Mouse (Mus musculus) MEL-GATA-1-ER (cell line): ENCODE data around the gene Rbfox1.

Experiments
- DNase-seq: peaks from one replicate; pipeline ENCODE4 v3.0.0-alpha.2; 2012; ENCODE audit warnings: low read depth; ENCODE audit errors: extremely low read depth

The Rbfox1 gene

DNA sequence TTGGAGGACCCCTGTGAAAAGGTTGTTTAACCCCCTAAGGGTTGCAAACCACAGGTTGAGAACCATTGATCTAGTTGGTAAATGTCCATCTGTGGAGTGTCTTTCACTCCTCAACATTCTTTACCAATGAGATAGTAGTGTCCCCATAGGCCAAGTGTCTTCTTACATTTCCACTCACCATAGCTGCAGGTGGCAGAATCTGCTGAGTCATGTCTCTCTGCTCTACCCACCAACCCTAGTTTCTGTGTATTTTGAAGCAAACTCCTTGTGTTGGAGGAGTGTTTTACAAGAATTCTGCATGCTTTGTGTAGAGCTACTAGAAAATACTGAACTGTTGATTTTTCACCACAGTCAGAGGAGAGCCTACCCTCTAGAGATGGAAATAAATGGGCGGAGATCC lies 1191.2 kb downstream of the Rbfox1 start:
- DNase-seq: no peak

GRCm38 (mm10) chr16:7076707-7077106 lies 1191.6 kb downstream of the Rbfox1 start:
- DNase-seq: no peak

DNA sequence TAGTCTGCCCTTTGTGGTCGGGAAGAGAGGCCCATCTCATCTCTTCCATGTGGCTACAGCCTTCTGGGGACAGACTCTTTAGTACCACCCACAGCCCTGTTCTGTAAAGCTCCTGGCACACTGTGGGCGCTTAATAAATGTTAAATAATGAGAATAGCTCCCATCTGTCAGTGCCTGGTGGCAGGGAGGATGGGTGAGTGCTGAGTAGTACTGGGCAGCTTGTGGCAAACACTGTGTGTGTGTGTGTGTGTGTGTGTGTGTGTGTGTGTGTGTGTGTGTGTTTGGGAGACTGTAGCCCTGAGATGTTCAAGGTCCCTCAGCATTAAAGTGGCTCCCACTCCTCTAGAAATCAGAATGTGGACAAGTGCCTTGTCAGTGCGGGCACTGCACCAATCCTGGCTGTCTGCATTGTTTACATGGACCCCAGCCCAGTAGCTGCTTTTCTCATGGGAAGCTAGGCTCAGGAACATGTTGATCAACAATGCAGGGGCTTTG lies 1196.0 kb downstream of the Rbfox1 start:
- no peak for DNase-seq

DNA sequence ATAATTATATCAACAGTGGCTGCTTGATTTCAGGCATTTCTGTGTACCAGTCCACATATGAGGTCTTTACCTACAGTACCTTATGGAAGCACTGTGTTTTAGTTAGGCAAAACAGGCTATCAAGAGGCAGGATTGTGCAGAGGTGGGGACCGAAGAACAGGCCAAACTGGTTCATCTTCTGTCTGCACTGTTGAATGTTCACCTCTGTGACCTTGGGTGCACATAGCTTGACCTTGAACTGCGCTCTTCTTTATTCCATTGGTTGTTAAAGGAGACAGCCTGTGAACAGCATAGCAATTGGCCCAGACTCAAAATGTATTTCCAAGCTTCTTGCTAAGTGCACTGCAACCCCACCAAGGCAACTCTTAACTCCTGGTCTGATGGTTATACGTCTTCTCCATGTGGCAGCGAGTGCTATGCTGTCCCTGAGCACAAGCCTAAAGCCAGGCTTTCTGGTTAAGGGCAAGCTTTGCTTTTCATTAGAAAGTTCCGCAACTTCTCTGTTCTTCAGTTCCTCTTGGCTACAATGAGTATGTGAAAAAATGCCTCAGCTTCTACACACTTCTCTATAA lies 1196.6 kb downstream of the Rbfox1 start:
- DNase-seq: no peak

- no peak for DNase-seq
Measured at GRCm38 (mm10) chr16:7083937-7084336, 1198.8 kb downstream of the Rbfox1 start.

DNA sequence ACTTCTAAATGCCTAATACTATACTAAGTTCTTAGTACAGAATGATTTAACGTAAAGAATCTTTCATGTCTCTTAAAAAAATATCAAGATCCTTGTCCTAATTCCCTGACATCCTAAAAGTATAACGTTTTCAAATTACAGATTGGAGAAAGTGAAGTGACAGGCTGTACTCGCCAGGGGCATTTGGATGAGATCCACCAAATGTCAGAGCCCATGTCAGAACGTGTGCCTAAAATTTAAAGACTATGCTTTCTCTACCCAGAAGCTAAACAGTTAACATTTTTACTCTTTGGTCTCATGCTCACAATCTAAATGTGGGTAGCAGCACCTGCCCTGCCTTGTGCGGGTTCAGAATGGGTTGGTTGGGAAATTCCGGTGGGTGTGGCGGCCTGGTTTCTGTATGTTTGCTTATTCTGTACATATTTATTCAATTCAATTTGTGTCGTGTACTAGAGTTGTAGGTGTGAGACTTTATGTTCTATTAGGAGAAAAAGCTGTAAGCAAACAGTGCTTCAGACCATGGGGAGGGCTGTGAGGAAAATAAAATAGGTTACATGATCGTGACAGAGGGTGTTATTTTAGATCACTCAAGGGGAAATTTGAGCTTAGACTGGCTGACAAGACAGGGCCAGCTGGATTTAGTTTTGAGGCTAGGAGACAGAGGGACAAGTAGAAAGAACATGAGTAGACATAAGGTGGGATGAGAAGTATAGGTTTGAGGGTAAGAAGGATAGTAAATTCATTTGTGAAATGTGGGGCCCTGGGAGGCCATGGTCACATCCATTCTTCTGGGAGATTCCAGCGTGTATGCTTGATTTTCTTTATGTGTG lies 1203.7 kb downstream of the Rbfox1 start:
- no peak for DNase-seq

DNA sequence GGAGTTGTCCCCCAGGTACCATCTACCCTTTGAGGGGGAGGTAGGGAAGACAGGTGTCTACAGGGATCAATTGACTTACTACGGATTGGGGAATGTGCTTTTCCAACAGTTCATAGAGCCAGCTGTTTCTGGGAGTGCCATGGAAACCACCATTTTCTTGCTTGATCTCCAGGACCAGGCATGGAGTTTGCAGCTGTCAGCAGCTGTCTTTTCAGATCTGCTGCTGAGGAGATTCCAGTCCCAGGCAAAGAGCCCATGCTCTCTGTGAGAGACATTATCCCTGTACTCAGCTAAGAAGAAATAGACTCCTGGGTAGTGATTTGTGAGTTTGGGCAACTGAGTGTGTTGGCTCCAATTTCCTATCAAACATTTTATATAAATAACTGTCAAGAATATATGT lies 1204.3 kb downstream of the Rbfox1 start:
- no peak for DNase-seq

DNA sequence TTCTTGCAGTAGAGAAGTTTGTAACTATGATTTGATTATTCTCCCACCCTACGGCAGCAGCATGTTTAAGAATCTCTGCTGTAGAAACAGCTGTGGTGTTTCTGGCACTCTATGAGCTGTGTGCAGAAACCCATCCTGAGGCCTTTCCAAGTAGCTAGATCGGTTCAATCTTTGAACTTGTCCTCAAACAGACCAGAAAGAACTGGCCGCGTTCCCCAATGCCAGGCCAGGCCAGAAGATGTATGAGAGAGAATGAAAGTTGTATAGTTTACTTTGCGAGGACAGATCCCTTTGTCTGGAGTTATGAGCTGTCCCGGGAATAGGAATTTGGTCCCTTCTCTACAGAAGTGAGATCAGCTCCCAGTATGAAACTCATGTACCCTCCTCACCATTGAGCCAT lies 1205.0 kb downstream of the Rbfox1 start:
- no peak for DNase-seq

DNA sequence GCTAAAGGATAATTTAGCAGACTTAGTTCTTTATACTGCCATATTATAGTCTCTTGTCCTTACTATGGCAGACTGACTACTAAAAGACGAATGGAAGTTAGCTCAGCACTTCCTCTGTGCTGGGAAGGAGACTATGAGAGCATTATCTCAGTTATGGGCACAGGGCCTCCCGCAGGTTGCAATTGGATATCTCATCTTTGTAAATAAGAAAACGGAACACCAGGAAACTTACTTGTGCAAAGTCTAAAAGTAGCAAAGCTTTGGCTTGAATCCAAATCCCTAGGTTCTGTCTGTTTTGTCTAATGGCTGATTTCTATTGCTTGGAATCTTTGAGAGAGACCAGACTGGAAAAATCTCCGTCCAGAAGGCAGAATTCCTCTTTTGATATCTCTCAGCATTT lies 1207.7 kb downstream of the Rbfox1 start:
- DNase-seq: no peak

DNA sequence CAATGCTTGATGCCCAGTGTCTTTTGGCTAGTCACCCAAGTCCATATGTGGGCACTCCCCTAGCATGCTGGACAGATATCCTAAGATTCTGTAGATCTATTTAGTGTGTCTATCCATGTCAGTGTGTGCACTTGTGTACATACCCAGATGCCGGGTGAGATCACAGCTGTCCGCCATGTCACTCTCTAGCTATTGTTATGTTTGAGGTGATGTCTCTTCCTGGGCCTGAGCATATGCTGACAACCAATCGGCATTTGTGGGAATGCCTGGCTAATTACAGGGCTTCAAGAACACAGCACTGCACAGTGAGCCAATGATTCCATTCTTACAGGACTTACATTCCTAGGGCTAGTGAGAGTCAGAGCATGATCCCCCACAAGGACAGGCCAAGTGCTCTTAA lies 1208.5 kb downstream of the Rbfox1 start:
- DNase-seq: no peak

GRCm38 (mm10) chr16:7094181-7094749 lies 1209.1 kb downstream of the Rbfox1 start:
- DNase-seq: no peak

GRCm38 (mm10) chr16:7097071-7097470 lies 1211.9 kb downstream of the Rbfox1 start:
- DNase-seq: no peak

- DNase-seq: no peak
Measured at GRCm38 (mm10) chr16:7097951-7098710, 1213.0 kb downstream of the Rbfox1 start.

- DNase-seq: no peak
Measured at GRCm38 (mm10) chr16:7099506-7100300, 1214.5 kb downstream of the Rbfox1 start.

GRCm38 (mm10) chr16:7102486-7102885 lies 1217.3 kb downstream of the Rbfox1 start:
- DNase-seq: no peak

DNA sequence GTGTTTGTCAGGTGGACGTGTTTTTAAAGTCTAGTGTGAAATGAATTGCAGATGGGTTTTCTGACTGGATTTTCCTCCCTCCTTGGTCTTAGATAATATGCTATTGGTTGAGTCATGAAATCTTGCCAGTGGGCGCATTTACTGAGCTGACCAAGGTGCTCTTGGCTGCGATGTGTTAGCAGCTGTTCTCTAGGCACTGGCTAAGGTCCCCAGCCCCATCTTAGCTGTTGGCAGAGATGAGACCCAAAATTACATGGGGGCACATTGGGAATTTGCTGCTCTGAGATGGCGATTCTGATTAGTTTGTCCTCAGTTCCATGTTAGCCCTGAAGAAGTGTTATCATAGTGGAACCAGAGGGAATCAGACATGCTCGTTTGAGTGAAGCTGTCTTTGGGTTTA lies 1218.1 kb downstream of the Rbfox1 start:
- DNase-seq: no peak

DNA sequence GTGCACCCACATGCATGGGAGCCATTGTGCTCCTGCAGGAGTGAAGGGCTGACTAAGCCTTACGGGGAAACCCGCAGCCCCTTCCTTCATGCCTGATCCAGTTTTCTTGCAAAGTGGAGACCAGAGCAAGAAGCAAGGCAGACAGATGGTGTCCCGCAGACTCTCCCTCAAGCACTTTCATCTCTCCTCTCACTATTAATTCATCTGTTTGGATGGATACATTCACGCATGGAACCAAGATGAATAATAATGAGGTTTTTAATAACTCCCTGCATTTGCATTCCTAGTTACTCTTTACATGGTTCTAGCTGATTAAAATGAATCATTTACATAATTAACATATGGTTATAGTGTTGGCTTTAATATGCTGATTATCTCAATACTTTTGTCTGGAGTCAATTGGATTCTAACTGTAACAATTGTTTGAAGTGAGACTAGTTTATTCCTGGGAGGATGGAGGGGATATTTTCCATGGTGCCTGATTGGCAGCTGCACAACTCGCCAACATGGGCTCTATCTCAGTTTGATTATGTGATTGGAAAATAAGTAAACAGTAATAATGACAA lies 1221.4 kb downstream of the Rbfox1 start:
- no peak for DNase-seq

- no peak for DNase-seq
Measured at GRCm38 (mm10) chr16:7115945-7116344, 1230.8 kb downstream of the Rbfox1 start.

GRCm38 (mm10) chr16:7129591-7129990 lies 1244.4 kb downstream of the Rbfox1 start:
- DNase-seq: no peak

DNA sequence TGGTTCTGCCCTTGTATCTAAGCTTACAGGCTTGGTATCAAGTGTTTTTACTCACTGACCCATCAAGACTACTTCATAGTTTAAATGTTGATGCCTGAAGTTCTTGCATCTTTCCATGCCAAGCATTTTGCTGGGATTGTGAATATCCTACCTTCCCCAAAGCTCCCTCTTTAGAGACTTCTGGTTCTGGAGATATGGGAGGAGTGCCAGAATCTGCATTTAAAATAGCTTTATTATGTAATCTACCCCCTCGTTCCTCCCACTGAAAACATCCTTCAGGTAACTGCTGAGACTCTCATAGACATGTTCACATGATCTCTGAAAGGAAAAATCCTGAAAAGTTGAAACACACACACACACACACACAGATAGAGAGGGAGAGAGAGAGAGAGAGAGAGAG lies 1247.3 kb downstream of the Rbfox1 start:
- no peak for DNase-seq

- no peak for DNase-seq
Measured at GRCm38 (mm10) chr16:7136971-7137370, 1251.8 kb downstream of the Rbfox1 start.
